Mouse (Mus musculus) liver, embryonic 11.5 days (tissue): ENCODE results near the gene Whrn. TPM values are rescaled to one million over a fixed set of nuclear protein-coding genes. Genes with fewer than 3 reads are reported as not detected.
A peak's percentile ranks its signal among the peaks of the same experiment; 100 is the strongest.

Source experiments
- ATAC-seq: fragments of 200-750 bp; cut with Nextera tagmentation; replicated peaks from 2 replicates; pipeline ENCODE4 v1.8.0; 2017; ENCODE audit warnings: moderate number of reproducible peaks, mild to moderate bottlenecking, moderate TSS enrichment, moderate library complexity; ENCODE audit not compliant: low FRiP score
- DNase-seq: peaks from one replicate; pipeline ENCODE4 v3.0.0-alpha.2; 2017; ENCODE audit warnings: low spot score
- H3K27ac ChIP-seq: fragments of 300-500 bp; sonication (generic); 2 replicates; pipeline ENCODE4 v1.5.1; 2014; ENCODE audit warnings: mild to moderate bottlenecking, low read depth, low read length, control low read depth
- H3K27me3 ChIP-seq: fragments of 300-500 bp; sonication (generic); replicated peaks from 2 replicates; pipeline ENCODE4 v1.6.1; 2014; ENCODE audit warnings: low read length, mixed read lengths; ENCODE audit not compliant: control insufficient read depth, insufficient read depth
- H3K36me3 ChIP-seq: fragments of 300-500 bp; sonication (generic); 2 replicates; pipeline ENCODE4 v1.6.1; 2014; ENCODE audit warnings: mild to moderate bottlenecking, low read length, moderate library complexity, mixed read lengths; ENCODE audit not compliant: control insufficient read depth, insufficient read depth
- H3K4me1 ChIP-seq: fragments of 300-500 bp; sonication (generic); replicated peaks from 2 replicates; pipeline ENCODE4 v1.6.1; 2014; ENCODE audit warnings: low read length, mixed read lengths; ENCODE audit not compliant: control insufficient read depth, insufficient read depth
- H3K4me2 ChIP-seq: fragments of 300-500 bp; sonication (generic); 2 replicates; pipeline ENCODE4 v1.6.1; 2014; ENCODE audit warnings: mild to moderate bottlenecking, control low read depth, moderate library complexity
- H3K4me3 ChIP-seq: fragments of 300-500 bp; sonication (generic); 2 replicates; pipeline ENCODE4 v1.5.1; 2014; ENCODE audit warnings: low read depth, low read length, control low read depth
- H3K9ac ChIP-seq: fragments of 300-500 bp; sonication (generic); 2 replicates; pipeline ENCODE4 v1.6.1; 2014; ENCODE audit warnings: low read depth, low read length, control low read depth
- H3K9me3 ChIP-seq: fragments of 300-500 bp; sonication (generic); 2 replicates; pipeline ENCODE4 v1.6.1; 2016; ENCODE audit warnings: low read length, inconsistent platforms, mixed read lengths; ENCODE audit not compliant: control insufficient read depth
- WGBS: fragments of 180-500 bp; shearing (Covaris S2); extraction: QIAGEN DNeasy Blood & Tissue Kit; methylation state at CpG from one replicate; pipeline ENCODE4 v1.1.7; 2014; 5-methylcytosine and 5-hydroxymethylcytosine counted together
- polyA plus RNA-seq: library from polyadenylated mRNA; unstranded; fragments of >200 nt; fragmentation: Nextera tagmentation; extraction: Ambion mirVana; gene quantifications from 2 replicates; pipeline ENCODE4 v1.2.1, GENCODE M21; 2014

The Whrn gene
- polyA plus RNA-seq, 1 experiment from 2014 or later, result 2.4 TPM

DNA sequence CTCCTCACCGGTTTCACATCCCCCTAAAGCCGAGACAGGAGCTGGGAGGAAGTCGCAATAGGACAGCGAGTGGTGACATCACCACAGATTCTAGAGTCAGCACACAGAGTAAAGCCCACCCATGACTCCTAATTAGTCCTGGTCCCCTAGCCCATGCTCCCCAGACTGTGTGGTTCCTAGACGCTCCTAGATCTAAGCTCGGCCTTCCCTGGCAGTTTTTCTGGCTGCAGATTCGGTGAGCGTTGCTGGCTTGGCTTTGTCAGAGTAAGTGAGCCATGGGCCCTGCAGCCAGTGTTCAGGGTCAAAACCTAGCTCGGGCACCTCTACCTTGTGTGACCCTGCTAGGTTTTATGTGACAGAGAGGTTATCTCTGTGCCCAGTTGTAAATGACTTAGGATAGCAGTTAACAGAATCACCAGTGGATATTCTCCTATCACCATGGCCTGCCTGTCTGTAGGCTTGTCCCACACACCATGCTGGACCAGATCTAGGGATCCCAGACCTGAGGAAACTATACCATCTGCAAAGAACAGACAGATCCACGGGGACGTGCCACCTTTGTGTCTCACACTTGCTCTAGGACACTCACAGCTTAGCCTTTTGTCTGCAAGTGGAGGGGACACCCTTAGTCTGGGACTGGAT, 105.8 kb downstream of the Whrn start:
- peak; percentile 50 for ATAC-seq
- WGBS, result 61% methylated on average over 11 of the region's 11 CpGs
- H3K27ac ChIP-seq, result no peak overlapping the region

DNA sequence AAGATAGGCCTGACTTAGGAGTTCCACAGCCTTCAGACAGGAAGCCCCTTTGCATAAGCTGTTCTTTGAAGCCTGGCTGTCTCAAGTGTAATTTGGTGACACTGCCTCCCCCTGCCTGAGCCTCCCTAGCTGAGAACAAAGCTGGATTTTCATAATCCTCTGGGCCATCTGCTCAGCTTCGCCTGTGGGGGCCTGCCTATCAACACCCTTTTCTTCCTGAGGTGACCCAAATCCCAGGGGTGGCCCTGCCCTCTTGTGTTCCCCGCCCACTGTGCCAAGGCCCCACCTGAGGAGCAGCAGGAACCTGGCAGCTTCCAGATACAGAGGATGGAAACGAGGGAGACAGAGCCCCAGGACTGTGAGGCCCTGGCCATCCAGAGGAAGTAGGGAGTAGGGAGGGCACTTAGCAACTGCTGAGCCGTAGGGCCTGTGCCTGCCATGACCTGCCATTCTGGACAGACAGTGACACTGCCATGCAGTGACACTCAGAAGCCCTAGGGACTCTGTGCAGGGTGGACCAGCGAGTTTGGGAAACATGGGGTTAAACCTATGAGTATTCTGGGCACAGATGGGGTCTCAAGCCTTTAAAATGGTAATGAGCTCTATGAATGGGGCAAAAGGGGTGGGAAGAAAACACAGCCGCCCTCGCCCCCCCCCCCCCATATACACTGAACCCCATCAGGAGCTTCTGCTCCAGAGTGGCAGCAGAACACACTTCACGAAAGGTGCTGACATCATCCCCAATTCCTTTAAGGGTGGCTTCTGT, 106.5 kb downstream of the Whrn start:
- H3K4me2 ChIP-seq, result no peak overlapping the region
- no peaks in the 10 kb centered on the region for H3K27me3 ChIP-seq
- no peak overlapping the region for H3K27ac ChIP-seq
- H3K4me1 ChIP-seq, result peaks cover 8% of the 10 kb centered on the region
- peaks cover 3% of the 10 kb centered on the region; the same call in 1 of the 2 replicates for H3K36me3 ChIP-seq
- WGBS, result 54% methylated on average over 8 of the region's 8 CpGs
- H3K9ac ChIP-seq, result no peak overlapping the region
- no peak for DNase-seq
- no peaks in the 10 kb centered on the region for H3K9me3 ChIP-seq
- peak; percentile 20; the same call in 1 of the 2 replicates for ATAC-seq
- no peak overlapping the region for H3K4me3 ChIP-seq

More for the DNA sequence above, 105.8 kb downstream of the Whrn start:
- no peak overlapping the region for H3K4me3 ChIP-seq
- no peaks in the 10 kb centered on the region for H3K9me3 ChIP-seq
- H3K9ac ChIP-seq, result no peak overlapping the region
- no peak for DNase-seq
- peaks cover 3% of the 10 kb centered on the region; the same call in 1 of the 2 replicates for H3K36me3 ChIP-seq
- peaks cover 8% of the 10 kb centered on the region for H3K4me1 ChIP-seq
- H3K4me2 ChIP-seq, result no peak overlapping the region
- no peaks in the 10 kb centered on the region for H3K27me3 ChIP-seq

DNA sequence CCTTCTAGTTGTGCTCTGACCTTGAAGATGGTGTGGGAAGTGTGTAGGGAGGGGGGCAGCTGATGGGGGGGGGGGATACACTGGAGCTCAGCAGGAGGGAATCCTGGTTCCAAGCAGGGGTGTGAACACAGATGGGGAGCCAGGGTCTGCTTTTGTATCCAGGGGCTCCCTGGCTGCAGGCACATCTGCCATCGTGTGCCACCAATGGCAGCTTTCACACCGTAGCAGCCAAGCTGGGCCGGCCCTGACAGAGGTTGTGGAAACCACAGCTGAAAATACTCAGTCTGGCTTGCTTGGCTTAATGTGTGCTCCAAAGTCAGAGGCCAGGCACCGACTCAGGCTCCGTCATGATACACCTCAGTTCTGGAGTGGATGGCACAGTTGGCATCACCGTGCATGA, 107.8 kb downstream of the Whrn start:
- H3K9me3 ChIP-seq, result no peaks in the 10 kb centered on the region
- no peak for ATAC-seq

DNA sequence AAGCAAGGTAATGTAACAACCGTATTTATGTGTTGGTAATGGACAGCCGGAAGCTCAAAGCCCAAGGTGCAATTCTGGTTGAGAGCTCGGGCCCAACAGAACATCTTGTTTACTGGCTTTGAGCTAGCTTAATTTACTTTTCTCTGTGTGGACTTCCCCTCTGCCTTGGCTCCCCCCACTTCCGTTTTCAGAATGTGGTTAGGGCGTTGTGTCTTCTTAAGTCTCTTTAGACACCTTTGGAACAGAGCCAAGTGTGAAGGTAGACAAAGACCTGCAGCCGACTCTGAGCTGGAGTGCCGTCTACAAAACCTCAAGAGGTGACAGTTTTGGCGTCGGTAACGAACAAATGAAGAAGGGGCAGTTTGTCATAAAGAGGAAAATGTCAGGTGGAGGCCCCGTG, 110.0 kb downstream of the Whrn start:
- no peak for DNase-seq
- no peaks in the 10 kb centered on the region for H3K27me3 ChIP-seq
- no peak for ATAC-seq
- H3K9ac ChIP-seq, result no peak overlapping the region
- 65% methylated on average over 11 of the region's 11 CpGs for WGBS
- no peak overlapping the region for H3K4me3 ChIP-seq
- no peak overlapping the region for H3K27ac ChIP-seq
- H3K9me3 ChIP-seq, result no peaks in the 10 kb centered on the region
- peaks cover 21% of the 10 kb centered on the region for H3K4me1 ChIP-seq
- peaks cover 9% of the 10 kb centered on the region for H3K36me3 ChIP-seq
- no peak overlapping the region for H3K4me2 ChIP-seq

More for the DNA sequence above, 107.8 kb downstream of the Whrn start:
- Histone ChIP-seq H3K4me2 (no peak overlapping the region), H3K9ac (no peak overlapping the region), H3K27me3 (no peaks in the 10 kb centered on the region), H3K27ac (no peak overlapping the region), H3K4me3 (no peak overlapping the region), H3K36me3 (peaks cover 3% of the 10 kb centered on the region; the same call in 1 of the 2 replicates), H3K4me1 (peaks cover 17% of the 10 kb centered on the region)
- 86% methylated on average over 6 of the region's 6 CpGs for WGBS
- DNase-seq, result no peak

DNA sequence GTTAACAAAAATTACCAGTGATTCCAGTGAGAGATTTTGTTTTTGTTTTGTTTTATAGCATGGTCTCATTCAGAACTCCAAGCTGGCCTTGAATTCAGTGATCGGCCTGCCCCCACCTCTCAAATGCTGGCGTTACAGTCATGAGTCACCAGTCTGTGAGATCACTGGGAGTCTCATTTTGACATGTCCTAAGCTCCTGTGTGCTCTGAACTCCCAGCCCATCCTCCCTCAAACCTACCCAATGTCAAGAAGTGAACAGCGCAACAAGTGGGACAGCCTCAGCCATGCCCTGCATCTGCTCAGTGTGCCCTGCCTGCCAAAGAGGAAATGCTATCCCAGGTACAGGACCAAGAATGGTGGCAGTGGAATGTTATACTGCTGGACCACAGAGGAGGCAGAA, 110.5 kb downstream of the Whrn start:
- no peak for DNase-seq
- no peak overlapping the region for H3K27ac ChIP-seq
- H3K36me3 ChIP-seq, result peaks cover 13% of the 10 kb centered on the region
- ATAC-seq, result no peak
- H3K4me2 ChIP-seq, result no peak overlapping the region
- no peaks in the 10 kb centered on the region for H3K27me3 ChIP-seq
- no peak overlapping the region for H3K4me3 ChIP-seq
- H3K9me3 ChIP-seq, result no peaks in the 10 kb centered on the region
- H3K4me1 ChIP-seq, result peaks cover 20% of the 10 kb centered on the region
- 83% methylated on average over 3 of the region's 3 CpGs for WGBS
- no peak overlapping the region for H3K9ac ChIP-seq

DNA sequence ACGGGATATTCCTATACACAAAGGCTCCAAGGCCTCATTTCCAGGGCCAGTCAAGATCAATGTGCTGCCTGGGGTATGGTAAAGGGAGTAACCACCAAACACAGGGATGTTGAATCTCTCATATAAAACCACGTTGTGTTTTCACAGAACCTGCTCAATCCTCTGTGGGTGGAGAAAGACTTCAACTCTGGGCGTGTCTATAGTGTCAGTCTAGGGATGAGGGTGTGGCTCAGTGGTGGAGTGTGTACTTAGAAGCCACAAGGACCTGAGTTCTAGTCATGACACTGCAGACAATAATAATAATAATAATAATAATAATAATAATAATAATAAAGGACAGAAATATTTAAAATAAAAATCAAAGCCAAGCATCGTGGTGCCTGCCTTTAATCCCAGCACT, 111.5 kb downstream of the Whrn start:
- DNase-seq, result no peak
- no peak overlapping the region for H3K4me3 ChIP-seq
- ATAC-seq, result peak; percentile 37; the same call in 1 of the 2 replicates
- WGBS, result 79% methylated on average over 4 of the region's 4 CpGs
- peaks cover 17% of the 10 kb centered on the region for H3K4me1 ChIP-seq
- H3K4me2 ChIP-seq, result no peak overlapping the region
- no peaks in the 10 kb centered on the region for H3K9me3 ChIP-seq
- no peak overlapping the region for H3K9ac ChIP-seq
- H3K27me3 ChIP-seq, result no peaks in the 10 kb centered on the region
- peaks cover 13% of the 10 kb centered on the region for H3K36me3 ChIP-seq
- no peak overlapping the region for H3K27ac ChIP-seq

DNA sequence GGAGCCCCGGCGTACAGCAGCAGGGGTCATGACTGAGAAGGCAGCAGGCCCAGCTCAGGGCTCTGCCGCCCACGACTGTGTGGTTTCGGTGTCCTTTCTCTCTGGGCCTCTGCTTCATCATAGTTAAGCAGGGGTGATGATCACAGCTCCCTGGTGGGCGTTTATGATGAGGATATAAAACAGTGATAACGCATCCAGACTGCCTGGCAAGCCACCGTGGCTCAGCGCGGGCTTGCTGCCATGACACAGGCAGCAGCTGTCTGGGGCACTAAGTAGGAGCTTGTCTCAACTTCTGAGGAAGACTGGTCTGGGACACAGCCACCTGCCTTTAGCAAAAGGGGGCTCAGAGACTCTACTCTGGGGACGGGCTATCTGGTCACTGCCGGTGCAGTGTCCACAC, 112.3 kb downstream of the Whrn start:
- Histone ChIP-seq H3K36me3 (peaks cover 16% of the 10 kb centered on the region), H3K27me3 (no peaks in the 10 kb centered on the region), H3K4me3 (no peak overlapping the region), H3K4me1 (peaks cover 17% of the 10 kb centered on the region), H3K9ac (peak overlapping the region; percentile 36; the same call in 1 of the 2 replicates), H3K9me3 (no peaks in the 10 kb centered on the region), H3K4me2 (no peak overlapping the region), H3K27ac (peak overlapping the region; percentile 82)
- ATAC-seq, result peak; percentile 19; the same call in 1 of the 2 replicates
- DNase-seq, result no peak
- WGBS, result 81% methylated on average over 12 of the region's 12 CpGs

DNA sequence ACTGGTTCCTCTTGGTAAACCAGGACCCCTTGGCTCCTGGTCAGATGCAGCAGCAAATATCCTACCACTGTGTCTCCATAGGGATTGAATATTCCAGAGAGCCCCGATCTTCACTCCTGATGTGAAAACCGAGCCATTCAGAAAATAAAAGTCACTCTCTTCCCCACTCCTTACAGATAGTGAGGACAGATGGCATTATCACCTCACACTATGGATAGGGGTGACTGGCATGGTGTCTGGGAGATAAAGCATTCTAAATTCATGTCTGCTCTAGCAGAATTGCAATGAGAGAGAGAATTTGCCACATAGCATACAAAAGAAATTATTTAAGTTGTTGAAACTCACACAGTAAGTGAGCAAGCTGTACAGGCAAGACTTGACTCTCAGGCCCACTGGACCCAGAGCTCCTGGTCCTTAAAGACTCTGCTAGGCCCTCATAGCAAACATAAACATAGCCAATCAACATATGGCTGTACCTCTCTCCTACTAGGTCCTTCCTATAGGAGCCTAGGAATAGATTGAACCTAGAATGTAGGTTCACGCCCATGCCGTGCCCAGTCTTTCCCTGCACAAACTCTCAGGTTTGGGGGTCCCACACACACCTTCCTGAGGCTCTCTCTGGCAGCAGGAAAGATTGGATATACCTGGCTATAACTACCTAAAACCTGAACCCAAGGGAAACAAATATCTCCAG, 113.0 kb downstream of the Whrn start:
- H3K4me3 ChIP-seq, result no peak overlapping the region

More for the DNA sequence above, 113.0 kb downstream of the Whrn start:
- Histone ChIP-seq H3K36me3 (peaks cover 16% of the 10 kb centered on the region), H3K4me2 (peak overlapping the region; percentile 27), H3K4me1 (peaks cover 17% of the 10 kb centered on the region), H3K27me3 (no peaks in the 10 kb centered on the region), H3K9me3 (no peaks in the 10 kb centered on the region), H3K27ac (peak overlapping the region; percentile 82), H3K9ac (peak overlapping the region; percentile 36)
- ATAC-seq, result peak; percentile 77
- WGBS, result 68% methylated on average over 4 of the region's 4 CpGs
- DNase-seq, result no peak
